Mouse (Mus musculus): ENCODE results near the gene Nhsl2.
A peak's percentile ranks its signal among the peaks of the same experiment; 100 is the strongest.

Nhsl2 gene

DNA sequence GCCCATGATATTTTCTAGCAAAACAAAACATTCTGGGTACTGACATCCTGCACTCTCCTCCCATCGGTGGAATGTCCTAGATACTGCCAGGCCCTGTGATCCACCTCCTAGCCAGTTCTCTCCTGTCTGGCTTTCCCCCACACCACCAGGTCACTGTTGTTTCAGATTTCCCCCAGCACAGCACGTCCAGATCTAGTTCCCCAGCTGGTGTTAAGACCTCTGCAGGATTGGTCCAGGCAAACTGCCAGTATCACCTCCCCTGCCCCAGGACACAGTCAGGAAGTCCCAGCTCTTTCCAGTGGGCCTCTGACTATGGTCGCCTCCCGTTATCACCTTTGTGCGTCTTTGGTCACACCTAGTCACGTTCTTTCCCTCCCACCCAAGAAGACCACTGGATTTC lies 134.5 kb downstream of the Nhsl2 start:
- no peak for DNase-seq (ENCODE audit: low spot score)

GRCm38 (mm10) chrX:101986657-101987367 lies 137.6 kb downstream of the Nhsl2 start:
- DNase-seq (ENCODE audit: low spot score), result no peak

DNA sequence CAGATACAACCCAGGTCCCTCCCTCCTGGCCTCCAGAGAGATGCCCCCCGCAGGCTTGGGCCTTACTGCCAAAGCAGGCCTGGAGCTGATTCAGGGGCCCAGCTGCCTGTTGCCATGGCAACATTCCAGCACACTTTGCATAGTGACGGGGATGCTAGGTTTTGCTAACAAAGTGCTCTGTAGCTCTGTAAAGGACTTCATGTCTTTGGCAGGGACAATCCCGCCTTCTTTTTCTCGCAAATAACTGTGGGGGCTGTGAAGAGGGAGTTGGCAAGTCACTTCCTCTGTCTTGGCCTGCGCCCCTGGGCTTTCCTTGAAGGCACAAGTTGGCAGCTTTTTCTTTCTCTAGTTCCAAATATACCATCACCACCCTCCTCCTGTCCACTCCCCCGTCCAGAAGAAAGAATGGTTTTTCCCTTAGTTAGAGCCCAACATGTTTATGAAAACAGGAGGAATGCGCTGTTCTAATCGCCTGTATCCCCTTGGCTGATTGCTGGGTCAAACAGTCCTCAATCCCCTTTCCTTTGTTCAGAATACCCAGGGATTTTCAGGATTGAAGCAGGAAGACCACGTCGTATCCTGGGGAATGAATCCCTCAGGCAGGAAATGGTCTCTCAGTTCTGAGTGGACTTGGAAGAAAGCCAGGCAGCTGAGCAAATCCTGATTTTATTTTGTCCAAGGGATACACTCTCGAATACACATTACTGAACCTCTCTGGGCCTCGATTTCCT lies 144.8 kb downstream of the Nhsl2 start:
- peak; percentile 55 for DNase-seq (ENCODE audit: low spot score)

- no peak for DNase-seq (ENCODE audit: low spot score)
These were observed 147.5 kb downstream of the Nhsl2 start for GRCm38 (mm10) chrX:101996726-101997125.

DNA sequence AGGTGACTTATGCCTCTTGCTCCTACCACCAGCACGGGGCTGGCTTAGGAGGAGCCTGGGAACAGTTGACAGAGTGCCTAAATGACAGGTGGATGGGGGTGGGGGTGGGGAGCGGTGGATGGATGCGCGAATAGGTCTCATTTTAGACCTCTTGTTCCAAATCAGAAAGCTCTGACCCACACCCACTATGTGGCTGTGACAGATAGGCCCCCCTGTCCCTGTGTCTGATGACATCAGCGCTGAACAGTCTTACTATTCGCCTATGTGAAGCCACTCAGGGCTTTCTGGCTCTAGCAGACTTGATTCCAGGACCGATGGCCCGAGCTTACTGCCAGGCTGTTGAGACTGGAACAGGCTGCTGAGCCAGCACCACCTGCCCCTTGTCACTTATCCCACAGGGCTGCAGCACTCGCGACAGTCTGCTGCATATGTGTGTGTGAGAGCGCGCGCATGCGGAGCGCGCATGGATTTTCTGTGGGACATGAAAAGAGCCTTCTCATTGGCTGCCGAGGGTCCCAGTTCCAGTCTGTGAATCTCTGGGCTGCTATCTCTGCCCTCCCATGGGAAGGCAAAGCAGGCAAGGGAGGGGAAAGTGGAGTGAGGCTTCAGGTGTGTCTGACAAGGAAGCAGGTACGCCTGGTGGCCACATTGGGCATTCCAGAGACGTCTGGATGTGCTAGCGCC lies 154.6 kb downstream of the Nhsl2 start:
- no peak for DNase-seq (ENCODE audit: low spot score)

- DNase-seq (ENCODE audit: low spot score), result no peak
These were observed 155.2 kb downstream of the Nhsl2 start for GRCm38 (mm10) chrX:102004370-102004769.

GRCm38 (mm10) chrX:102005141-102005641 lies 156.0 kb downstream of the Nhsl2 start:
- DNase-seq (ENCODE audit: low spot score), result no peak

GRCm38 (mm10) chrX:102007935-102008334 lies 158.8 kb downstream of the Nhsl2 start:
- no peak for DNase-seq (ENCODE audit: low spot score)

- DNase-seq (ENCODE audit: low spot score), result no peak
These were observed 168.2 kb downstream of the Nhsl2 start for GRCm38 (mm10) chrX:102017213-102017923.

DNA sequence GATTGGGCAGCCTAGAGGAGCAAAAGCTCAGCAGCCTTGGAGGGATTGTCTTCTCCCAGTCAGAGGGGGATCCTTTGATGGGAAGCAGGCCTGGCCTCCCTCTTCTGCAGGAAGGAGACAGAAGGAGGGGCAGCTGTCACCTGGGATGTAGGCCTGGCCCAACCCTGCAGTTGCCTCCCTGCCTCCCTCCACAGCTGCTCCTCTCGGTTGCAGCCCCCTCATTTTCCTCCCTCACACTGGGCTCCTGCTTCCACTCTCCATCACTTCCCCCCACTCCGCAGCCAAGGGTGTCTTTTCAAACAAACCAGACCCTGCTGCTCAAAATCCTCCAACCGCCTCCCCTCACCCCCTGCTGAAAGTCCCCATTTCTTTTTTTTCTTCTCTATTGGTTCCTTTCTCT lies 169.7 kb downstream of the Nhsl2 start:
- no peak for DNase-seq (ENCODE audit: low spot score)

DNA sequence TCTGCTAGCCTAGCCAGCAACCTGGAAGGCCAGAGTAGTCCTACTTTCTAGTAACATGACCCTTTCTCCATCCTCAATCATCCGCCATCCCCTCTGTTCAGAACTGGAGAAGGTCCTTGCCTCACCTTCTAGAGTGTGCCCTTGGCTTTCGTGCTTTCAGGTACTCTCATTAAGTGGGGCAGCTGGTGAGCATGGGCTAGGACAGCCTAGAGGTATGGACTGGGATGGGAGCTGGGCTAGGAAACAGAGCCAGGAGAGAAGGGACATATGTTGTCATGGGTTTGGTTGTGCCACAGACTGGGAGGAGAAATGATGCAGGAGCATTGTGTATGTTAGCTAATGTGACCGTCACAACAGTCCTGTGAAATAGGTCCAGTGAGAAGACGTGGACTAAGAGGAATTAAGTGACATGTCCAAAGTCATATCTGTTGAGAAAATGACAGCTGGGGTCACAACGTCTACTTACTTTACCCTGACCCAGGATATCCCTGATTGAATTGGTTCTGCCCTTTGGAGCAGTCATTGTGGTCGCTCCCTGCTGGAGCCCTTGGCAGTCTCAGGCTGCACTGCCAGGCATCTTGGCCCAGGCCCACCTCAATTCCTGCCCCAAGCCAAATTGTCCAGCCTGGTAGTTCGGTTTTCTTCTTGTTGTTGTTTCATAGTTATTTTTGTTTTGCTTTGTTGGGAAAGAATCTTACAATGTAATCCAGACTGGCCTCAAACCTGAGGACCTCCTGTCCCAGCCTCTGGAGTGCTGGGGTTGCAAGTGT lies 170.5 kb downstream of the Nhsl2 start:
- DNase-seq (ENCODE audit: low spot score), result no peak

DNA sequence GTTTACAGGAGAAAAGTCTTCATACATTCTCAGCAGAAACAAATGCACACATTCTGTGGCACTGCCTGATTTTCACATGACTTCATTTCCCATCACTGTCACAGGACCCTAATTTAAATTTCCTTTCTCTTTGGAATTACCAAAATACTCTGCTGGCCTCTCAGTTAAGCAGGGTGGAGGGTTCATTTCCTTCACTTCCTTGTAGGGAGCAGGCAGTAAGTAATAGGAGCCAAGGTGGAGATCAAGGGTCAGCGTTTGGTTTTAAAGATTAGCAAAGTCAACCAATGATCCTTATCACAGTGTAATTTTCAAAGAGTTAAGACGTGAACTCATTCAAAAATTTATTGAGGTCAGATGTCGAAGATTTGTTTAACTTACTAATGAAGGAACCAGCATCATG lies 175.8 kb downstream of the Nhsl2 start:
- no peak for DNase-seq (ENCODE audit: low spot score)

- DNase-seq (ENCODE audit: low spot score), result no peak
These were observed 182.7 kb downstream of the Nhsl2 start for GRCm38 (mm10) chrX:102031851-102032250.

DNA sequence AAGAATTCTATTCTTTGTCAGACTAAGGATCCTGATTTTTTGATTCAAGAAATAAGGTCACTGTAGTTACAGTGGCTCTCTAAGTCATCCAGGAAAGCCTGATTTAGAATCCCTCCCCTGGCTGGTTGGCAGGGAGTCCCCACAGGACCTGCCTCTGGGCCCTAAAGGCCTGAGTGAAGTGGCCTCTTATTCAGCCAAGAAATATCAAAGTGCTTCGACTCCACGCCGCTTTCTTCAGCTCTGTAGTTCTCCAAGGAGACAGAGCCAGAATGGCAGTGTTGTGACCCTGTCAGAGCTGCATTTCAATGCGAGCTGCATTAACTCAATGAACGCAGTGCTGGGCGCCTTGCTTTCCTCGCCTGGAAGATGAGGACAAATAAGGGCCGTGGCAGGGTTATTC lies 183.2 kb downstream of the Nhsl2 start:
- DNase-seq (ENCODE audit: low spot score), result no peak

DNA sequence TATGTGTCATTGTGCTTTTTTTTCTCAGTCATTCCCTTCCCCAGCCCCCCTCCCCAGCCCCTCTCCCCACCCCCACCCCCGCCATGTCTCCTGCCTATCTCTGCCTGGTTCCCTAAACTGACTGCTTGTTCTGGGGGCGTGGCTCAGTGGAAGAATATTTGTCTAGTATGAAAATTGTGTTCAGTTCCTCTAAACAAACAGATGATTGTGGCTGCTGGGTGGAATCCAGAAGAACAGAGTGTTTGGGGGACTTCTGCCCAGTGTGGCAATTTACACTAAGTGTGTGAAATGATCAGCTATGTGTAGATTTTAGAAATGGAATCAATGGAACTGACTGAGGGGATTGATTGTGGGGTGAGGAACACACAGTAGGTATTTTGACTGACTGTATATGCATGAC lies 184.4 kb downstream of the Nhsl2 start:
- DNase-seq (ENCODE audit: low spot score), result no peak

DNA sequence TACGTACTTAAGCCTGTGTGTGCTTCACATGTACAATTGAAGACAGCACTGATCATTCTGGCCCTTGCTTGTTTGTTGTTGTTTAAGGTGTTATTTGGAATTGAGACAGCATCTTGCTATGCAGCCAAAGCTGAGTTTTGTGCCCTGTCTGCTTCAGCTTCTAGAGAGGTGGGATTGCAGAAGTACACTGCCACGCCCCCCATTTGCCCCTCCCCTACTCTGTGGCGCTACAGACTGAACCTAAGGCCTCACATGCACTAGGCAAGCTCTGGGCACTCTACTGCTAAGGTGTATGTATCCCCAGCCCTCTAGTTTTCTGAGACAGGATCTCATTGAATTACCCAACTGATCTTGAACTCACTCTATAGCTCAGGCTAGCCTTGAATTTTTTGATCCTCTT lies 186.5 kb downstream of the Nhsl2 start:
- no peak for DNase-seq (ENCODE audit: low spot score)

GRCm38 (mm10) chrX:102036866-102037361 lies 187.7 kb downstream of the Nhsl2 start:
- no peak for DNase-seq (ENCODE audit: low spot score)

- peak; percentile 42 for DNase-seq (ENCODE audit: low spot score)
These were observed 188.3 kb downstream of the Nhsl2 start for GRCm38 (mm10) chrX:102037506-102037905.

GRCm38 (mm10) chrX:102041562-102041961 lies 192.4 kb downstream of the Nhsl2 start:
- DNase-seq (ENCODE audit: low spot score), result no peak

GRCm38 (mm10) chrX:102042386-102042785 lies 193.2 kb downstream of the Nhsl2 start:
- no peak for DNase-seq (ENCODE audit: low spot score)

DNA sequence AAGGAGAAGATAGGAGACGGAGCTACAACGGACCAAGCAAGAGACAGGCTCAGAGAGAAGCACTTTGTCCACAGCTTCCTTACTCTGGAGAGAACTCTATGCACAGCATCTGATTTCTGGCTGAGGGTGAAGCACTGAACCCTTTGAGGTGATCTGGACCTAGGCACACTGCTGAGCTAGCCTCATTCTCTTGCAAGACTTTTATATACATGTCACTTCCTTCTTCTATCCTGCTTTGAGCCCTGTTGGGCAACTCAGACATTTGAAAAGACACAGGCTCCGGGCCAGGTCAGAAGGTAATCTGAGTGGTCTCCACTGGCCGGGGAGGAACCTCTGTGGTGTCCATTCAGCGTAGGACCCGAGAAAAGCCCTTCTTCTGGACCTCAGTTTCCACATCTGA lies 201.4 kb downstream of the Nhsl2 start:
- no peak for DNase-seq (ENCODE audit: low spot score)

All from testis, postnatal 10 days (tissue).